Mouse (Mus musculus): Measurements from ENCODE around the gene Rrm1.
"Not testable (repeated sequence)": the region's sequence is repeated elsewhere in the genome, so short reads cannot be mapped to it uniquely, and the experiment has no call there.

Rrm1 gene

GRCm38 (mm10) chr7:102441657-102442391, at the start of gene Rrm1:
Gene Rrm1, plus strand, starts transcription at chr7:102441695.
- DNase-seq (ENCODE audit: low spot score), result peak; percentile 93

- DNase-seq (ENCODE audit: low spot score), result no peak
Observed at GRCm38 (mm10) chr7:102393898-102394297, 47.6 kb upstream of the Rrm1 start.

DNA sequence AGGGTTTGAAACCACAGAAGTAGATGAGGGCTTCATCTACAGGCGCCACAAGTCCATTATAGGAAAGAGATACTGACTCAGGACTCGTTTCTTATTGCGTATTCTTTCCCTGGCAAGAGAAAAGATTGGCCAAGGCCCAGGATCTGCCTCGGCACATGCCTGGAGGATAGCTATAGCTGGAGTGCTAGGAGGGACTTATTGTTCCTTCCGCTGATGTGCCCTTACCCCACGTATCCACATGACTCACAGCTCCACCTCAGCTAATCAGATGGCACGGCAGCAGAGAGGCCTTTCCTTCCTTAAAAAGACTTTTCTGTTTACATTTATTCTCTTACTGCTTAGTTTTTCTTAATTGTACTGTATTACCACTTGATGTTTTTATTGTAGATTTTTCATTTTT, 45.6 kb upstream of the Rrm1 start:
- DNase-seq (ENCODE audit: low spot score), result no peak

DNA sequence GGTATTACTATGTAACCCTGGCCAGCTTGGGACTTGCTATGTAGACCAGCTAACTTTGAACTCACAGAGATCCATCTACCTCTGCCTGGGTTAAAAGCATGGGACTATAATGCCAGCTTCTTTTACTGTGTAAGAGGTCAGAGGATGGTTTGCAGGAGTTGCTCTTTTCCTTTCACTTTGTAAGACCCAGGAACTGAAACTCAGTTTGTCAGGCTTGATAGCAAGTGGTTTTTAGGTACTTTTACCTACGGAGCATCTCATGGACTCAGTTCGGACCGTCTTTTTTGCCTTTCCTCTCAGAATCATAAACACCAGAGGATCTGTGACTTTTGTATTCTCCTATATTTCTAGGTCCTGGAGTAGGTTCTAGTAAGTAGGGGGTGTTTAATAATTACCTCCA, 45.2 kb upstream of the Rrm1 start:
- no peak for DNase-seq (ENCODE audit: low spot score)

- DNase-seq (ENCODE audit: low spot score), result no peak
Observed at GRCm38 (mm10) chr7:102399180-102399731, 42.2 kb upstream of the Rrm1 start.

DNA sequence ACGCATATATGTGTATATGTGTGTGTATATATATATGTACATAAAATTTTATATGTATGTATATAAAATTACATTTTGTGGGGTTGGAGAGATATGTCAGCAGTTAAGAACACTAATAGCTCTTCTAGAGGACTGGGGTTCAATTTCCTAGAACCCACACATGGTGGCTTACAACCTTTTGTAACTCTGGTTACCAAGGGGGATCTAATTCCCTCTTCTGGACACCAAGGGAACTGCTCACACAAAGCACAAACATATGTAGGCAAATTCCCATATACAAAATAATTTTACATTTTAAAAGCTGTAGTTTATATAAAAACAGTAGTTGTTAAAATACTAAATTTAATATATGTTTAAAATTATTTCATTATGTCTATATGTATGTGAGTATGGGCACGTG, 37.4 kb upstream of the Rrm1 start:
- no peak for DNase-seq (ENCODE audit: low spot score)

DNA sequence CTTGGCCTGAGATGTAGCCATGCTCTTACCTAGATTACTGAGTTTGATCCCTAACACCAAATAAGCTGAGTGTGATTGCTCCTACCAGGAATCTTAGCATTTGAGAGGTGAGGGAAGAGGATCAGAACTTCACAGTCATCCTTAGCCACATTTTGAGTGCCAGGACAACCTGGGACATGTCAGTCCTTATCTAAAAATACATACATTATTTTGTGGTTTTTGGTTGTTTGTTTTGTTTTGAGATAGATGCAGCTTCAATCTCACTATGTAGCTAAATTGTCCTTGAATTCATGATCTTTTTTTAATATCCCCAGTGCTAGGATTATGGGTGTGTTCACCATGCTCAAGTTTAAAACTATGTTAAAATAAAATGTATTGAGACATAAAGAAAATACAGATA, 34.1 kb upstream of the Rrm1 start:
- no peak for DNase-seq (ENCODE audit: low spot score)

DNA sequence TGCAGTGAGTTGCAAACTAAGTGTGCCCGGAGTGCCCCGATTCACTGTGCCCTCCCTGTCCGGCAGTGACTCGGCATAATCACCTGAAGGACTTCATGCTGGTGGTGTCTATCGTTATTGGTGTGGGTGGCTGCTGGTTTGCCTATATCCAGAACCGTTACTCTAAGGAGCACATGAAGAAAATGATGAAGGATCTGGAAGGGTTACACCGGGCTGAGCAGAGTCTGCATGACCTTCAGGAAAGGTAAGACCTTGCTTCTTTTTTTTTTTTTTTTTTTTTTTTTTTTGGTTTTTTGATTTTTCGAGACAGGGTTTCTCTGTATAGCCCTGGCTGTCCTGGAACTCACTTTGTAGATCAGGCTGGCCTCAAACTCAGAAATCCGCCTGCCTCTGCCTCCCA, 26.2 kb upstream of the Rrm1 start:
- DNase-seq (ENCODE audit: low spot score), result not testable (repeated sequence)

- DNase-seq (ENCODE audit: low spot score), result no peak
Observed at GRCm38 (mm10) chr7:102415841-102416240, 25.7 kb upstream of the Rrm1 start.

DNA sequence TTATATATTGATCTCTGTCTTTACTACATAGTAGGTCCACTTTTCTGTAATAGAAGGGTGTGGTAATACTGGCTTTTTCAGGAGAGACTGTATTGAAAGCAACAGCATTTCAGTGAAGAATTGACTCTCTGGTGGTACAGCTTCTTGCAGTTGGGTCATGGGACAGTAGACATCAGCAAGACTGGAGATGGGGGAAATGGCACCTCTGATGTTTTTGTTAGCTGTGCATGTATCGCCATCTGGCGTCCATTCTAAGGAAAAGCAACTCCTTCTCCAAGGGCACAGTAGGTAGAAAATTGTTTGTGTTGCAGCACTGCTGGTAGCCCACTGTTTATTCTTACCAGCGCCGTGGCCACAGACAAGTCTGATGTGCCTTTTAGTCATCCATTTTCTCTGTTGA, 24.1 kb upstream of the Rrm1 start:
- peak; percentile 16 for DNase-seq (ENCODE audit: low spot score)

DNA sequence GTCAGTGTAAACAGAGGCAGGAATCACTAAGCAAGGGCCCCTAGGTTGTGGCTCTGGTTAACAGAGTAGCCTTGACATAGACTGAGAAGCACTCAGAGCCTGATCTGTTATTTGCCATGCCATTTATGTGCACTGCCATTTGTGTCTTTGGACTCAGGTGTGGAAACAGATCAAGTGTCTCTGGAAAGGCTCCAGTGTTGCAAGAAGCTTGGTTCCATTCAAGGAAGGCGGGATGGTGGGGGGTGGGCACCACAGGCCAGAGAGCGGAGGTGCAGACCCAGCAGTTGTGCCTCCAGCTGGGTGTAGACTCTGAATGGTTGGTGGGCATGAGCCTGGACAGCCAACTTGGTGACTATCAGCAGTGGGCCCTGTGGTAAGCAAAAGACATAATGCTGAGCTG, 19.5 kb upstream of the Rrm1 start:
- DNase-seq (ENCODE audit: low spot score), result no peak

GRCm38 (mm10) chr7:102425933-102426685, 15.4 kb upstream of the Rrm1 start:
- no peak for DNase-seq (ENCODE audit: low spot score)

GRCm38 (mm10) chr7:102434344-102434743, 7.2 kb upstream of the Rrm1 start:
- DNase-seq (ENCODE audit: low spot score), result no peak

DNA sequence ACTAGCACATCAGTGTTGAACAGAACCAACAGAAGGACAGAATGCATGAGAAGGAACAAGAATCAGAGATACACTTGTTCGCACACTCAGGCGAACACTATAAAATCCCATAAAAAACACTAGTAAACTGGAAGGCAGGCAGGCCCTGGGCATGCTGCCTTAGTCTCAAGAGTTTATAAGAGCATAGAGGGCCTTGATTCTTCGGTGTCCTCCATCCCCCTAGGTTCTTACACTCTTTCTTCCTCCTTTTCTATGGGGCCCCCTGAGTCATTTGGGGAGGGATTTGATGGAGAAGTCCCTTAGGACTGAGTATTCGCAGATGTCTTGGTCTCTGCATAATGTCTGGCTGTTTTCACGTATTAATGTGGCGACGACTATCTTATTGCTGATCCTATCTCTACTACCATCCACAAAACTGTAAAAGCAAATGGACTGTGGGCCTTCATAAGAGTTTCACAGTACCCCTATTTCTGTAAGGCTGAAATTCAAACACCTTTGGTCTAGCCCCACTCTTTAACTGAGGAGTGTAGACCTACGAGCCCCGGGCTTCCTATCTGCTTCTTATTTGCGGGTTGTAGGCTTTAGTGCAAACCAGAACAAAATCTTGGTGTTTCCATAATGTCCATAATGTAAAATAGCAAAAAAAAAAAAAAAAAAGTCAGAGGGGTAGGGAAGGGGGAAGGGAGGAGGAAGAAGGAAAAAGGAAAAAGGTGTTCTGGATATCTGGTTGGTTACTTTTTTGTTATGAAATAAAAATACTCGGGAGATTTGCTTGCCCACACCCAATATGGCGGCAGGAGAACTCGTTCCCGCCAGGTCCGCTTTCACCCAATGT, 456 bp upstream of the Rrm1 start:
- DNase-seq (ENCODE audit: low spot score), result no peak

DNA sequence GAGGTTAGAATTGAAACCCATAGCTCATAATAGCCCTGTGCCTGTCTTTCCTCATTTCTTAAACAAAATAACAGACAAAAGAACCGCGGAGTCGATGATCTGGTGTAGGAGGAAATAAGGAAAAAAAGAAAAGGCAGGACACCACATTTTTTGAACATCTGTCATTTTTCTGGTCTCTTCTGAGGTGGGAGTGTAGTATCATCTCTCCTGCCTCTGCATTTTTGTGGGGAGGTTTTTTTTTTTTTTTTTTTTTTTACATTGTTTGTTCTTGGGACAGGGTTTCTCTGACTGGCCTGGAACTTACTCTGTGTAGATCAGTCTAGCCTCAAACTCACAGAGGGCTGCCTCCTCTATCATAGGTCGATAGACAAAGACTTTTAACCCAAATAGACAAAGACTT, 937 bp downstream of the Rrm1 start:
- no peak for DNase-seq (ENCODE audit: low spot score)

- DNase-seq (ENCODE audit: low spot score), result no peak
Observed at GRCm38 (mm10) chr7:102444301-102444700, 2.8 kb downstream of the Rrm1 start.

DNA sequence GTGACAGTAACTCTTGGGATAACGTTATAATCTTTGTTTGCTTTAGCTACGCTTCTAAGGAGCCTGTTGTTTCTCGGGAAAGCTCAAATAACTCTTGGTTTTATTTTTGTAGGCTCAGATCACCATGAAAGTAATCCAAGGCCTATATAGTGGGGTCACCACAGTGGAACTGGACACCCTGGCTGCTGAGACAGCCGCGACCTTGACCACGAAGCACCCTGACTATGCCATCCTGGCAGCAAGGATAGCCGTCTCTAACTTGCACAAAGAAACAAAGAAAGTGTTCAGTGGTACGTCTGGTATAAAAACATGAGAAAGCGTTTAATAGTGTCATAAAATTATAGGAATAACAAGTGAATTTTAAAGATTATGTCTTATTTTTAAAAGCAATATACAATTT, 4.9 kb downstream of the Rrm1 start:
- DNase-seq (ENCODE audit: low spot score), result no peak

DNA sequence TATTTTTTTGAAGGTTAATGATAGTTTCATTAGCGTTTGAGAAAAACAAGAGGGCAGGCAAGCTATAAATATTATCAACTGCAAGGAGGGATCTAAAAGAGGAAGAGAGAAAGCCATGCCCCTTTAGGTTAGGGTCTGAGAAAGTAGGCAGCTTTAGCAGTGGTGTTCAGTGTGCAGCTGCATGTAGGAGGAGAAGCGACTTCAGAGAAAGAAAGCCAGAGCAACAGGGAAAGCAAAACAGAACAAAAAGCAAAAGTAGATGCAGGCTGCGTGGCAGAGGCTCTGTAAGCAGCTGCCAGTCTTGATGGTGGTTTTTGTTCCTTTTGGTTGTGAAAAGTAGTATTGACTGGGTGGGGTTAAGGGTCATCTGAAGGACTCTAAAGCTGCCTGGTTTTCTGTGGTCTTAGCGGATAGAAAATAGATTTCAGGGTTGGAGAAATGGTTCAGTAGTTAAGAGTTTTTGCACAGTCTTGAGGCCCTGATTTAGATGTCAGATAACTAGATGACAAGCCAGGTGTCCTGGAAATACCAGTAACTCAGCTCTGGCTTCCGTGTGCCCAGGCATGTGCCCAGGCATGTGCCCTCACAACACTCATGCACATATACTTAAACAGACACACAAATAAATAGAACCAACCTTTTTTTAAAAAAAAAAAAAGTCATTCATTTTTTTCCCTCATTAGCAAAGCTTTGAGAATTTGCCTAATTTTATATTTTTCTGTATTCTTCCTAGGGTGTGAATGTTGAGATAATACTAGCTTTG, 17.3 kb downstream of the Rrm1 start:
- no peak for DNase-seq (ENCODE audit: low spot score)

DNA sequence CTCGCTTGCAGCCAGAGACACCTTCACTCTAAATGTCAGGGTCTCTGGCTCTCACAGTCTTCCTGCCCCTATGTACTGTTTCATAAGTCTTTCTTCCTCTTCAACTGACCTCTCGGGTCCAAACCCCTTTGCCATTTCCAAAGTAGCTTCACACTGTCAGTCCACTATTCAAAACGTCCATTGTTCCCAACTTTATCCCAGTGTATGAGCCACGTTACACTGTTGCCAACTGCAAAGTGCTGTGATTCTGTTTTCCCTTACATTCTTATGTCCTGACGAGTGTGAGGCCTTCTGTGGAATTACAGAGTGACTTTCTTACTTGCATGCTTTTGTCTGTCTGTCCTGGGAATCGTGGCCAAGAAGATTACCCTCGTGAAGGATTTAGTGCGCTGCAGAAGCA, 26.1 kb downstream of the Rrm1 start:
- DNase-seq (ENCODE audit: low spot score), result no peak

- no peak for DNase-seq (ENCODE audit: low spot score)
Observed at GRCm38 (mm10) chr7:102472675-102473074, 31.2 kb downstream of the Rrm1 start.

DNA sequence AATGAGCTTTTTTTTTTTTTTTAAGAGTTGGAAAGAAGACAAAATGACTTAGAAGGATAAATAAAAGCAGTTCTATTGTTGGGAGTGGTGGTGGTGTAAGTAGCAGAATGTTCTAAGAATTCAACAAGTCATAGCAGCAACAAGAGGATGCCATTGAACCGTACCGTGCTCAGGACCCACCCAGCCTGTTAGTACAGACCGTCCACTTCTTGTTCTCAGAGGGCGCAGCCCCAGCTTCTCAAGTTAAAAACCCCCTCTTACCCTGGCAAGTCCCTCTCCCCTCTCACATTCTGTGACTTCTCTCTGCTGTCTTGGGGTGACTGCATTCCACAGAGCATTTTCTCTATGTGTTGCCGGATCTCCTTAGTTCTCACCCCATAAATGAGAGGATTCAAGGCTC, 35.1 kb downstream of the Rrm1 start:
- no peak for DNase-seq (ENCODE audit: low spot score)

GRCm38 (mm10) chr7:102477377-102477776, 35.9 kb downstream of the Rrm1 start:
- DNase-seq (ENCODE audit: low spot score), result no peak
